Mouse (Mus musculus) brain, embryonic 14.5 days (tissue): ENCODE data around the gene Dexi. TPM values are rescaled to one million over a fixed set of nuclear protein-coding genes. Genes with fewer than 3 reads are reported as not detected.

Source experiments
- DNase-seq: peaks from one replicate; pipeline ENCODE4 v3.0.0-alpha.2; 2011; ENCODE audit warnings: low read depth
- CTCF ChIP-seq: fragments of 200-500 bp; IDR thresholded peaks from 2 replicates; pipeline ENCODE4 v1.5.1; 2012; ENCODE audit warnings: inconsistent platforms, mild to moderate bottlenecking, moderate library complexity, borderline replicate concordance; ENCODE audit not compliant: insufficient read depth, insufficient read length; ENCODE audit errors: extremely low read depth
- POLR2A ChIP-seq: fragments of 200-500 bp; IDR thresholded peaks from 2 replicates; pipeline ENCODE4 v1.6.1; 2012; ENCODE audit warnings: mild to moderate bottlenecking, inconsistent platforms, borderline replicate concordance; ENCODE audit not compliant: poor library complexity, insufficient read depth, insufficient read length, severe bottlenecking; ENCODE audit errors: extremely low read depth
- polyA plus RNA-seq: library from polyadenylated mRNA; depleted of rRNA; stranded (reverse); fragments of >200 nt; gene quantifications from 2 replicates; pipeline ENCODE4 v1.2.3, GENCODE M21; 2012

Gene Dexi
- polyA plus RNA-seq, 1 experiment, result 36.2 TPM

GRCm38 (mm10) chr16:10540763-10541597 is 1.9 kb downstream of the Dexi start:
- DNase-seq, result peak; percentile 8
- TF ChIP-seq CTCF, result no peak
- no peak for TF ChIP-seq POLR2A

GRCm38 (mm10) chr16:10536961-10537360 is 5.9 kb downstream of the Dexi start:
- no peak for TF ChIP-seq CTCF
- DNase-seq, result no peak

DNA sequence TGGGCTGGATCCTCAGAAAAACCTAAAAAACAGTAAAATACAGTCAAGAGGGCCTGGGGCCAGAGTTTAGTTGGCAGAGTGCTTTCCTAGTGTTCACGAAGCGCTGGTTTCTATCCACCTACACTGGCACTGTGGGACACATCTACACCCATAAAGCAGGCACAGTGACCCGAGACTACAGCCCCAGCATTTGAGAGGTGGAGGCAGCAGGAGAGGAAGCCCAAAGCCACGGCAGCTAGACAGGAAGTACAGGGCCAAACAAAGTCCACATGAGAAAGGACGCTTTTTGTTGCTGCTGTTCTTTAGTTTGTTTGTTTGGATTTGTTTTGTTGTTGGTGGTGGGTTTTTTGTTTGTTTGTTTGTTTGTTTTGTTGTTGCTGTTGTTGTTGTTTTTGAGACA is 6.5 kb downstream of the Dexi start:
- no peak for TF ChIP-seq CTCF
- TF ChIP-seq POLR2A, result no peak
- no peak for DNase-seq

DNA sequence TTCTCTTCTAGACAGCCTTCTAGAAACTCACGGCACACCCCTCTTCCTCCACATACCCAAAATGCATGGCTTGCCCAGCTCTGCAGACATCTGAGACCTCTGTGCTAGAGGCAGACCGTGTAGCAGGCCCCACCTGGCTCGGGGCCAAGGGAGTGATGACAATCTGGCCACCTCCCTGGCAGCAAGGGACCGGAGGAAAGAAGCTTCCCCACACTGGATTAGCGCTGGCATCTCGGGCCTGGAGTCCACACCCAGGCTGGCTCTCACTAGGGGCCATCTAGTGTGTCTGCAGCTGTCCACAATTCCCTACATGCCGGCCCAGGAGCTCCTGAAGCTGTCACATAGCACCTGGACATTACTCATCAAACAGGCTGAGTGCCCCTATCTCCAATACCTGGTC is 8.3 kb downstream of the Dexi start:
- TF ChIP-seq CTCF, result no peak
- TF ChIP-seq POLR2A, result no peak
- peak; percentile 32 for DNase-seq

GRCm38 (mm10) chr16:10533781-10534180 is 9.1 kb downstream of the Dexi start:
- TF ChIP-seq CTCF, result no peak
- TF ChIP-seq POLR2A, result no peak

DNA sequence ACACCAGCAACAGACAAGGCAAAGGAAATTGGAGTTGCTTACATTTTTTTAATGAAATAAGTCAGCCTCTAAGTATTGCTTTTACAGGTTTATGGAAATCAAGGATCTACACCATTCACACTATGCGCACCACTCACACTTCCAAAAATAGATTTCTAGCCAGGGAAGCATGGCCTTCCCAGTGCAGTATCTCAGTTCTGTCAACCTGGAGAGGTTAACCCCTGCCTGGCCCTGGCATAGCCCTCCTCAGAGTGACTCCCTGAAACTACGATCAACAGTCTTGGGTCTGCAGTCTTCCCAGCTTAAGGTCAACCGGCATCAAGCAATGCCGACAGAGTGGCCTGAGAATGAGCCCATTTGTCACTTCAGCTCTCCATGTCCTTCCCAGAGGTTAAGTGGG is 12.7 kb downstream of the Dexi start:
- DNase-seq, result no peak
- no peak for TF ChIP-seq POLR2A
- no peak for TF ChIP-seq CTCF

More at GRCm38 (mm10) chr16:10533781-10534180, 9.1 kb downstream of the Dexi start:
- DNase-seq, result no peak

GRCm38 (mm10) chr16:10528382-10528781 is 14.5 kb downstream of the Dexi start:
- TF ChIP-seq CTCF (no peak), POLR2A (no peak)

DNA sequence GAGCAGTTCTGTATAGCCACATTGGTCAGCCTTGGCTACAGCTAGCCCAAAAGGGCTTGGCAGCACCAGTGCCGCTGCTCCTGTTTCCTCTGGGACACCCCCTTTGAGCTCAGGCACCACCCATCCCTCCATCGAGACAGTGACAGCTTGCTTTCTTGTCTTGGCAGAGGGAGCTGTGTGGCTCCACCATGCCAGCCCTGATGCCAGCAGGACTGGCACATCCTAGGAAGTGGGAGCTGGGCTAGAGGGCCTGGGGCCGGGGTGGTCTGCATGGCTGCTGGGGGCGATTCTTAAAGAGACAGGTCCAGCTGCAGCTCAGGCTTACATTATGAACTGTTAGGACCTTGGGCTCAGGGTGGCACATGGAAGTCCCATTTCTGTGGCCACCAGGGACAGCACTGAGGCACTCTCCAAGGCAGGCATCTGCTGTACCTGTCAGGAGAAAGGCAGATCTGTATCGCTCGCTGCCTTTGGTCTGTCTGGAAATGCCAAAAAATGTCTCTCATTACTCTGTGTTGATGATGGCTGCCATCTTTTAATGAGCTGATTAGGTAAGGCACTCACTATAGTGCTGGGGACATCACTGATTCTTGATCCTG is 15.7 kb downstream of the Dexi start:
- peak; percentile 57 for DNase-seq

More at GRCm38 (mm10) chr16:10528382-10528781, 14.5 kb downstream of the Dexi start:
- DNase-seq, result no peak

DNA sequence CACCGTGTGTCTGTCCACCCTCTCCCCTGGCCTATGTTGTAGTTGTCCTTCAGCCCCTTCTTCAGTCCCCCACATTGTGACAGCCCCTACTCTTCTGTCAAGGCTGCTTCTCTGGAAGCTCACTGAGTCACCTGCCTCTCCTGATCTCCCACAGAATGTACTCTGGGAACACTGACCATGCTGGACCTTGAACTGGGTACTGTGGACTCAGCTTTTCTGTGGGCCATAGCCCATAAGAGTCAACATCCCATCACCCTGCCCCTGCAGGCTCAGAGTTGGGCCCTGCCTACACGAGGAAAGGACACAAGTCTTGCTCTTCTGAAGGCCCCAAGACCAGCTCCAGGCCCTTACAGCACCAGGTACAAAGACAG is 17.3 kb downstream of the Dexi start:
- no peak for DNase-seq
- TF ChIP-seq POLR2A, result no peak
- no peak for TF ChIP-seq CTCF

More for the DNA sequence above, 15.7 kb downstream of the Dexi start:
- TF ChIP-seq CTCF, result no peak
- TF ChIP-seq POLR2A, result no peak

GRCm38 (mm10) chr16:10524866-10525609 is 17.8 kb downstream of the Dexi start:
- TF ChIP-seq CTCF, result no peak
- TF ChIP-seq POLR2A, result no peak
- no peak for DNase-seq

DNA sequence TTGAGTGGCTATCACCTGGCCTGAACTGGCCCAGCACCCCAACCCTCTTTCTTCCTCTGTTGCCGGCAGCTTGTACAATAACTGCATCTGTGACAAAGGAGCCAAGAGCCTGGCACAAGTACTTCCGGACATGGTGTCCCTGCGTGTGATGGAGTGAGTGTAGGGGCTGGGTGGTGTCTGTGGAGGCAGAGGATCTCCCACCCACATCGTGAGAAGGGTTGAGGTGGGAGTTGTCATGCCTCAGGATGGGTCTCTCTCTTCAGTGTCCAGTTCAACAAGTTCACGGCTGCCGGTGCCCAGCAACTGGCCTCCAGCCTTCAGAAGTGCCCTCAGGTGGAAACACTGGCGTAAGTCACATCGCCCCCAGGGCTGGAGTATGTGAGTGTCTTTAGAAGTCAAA is 19.2 kb downstream of the Dexi start:
- no peak for TF ChIP-seq CTCF
- no peak for TF ChIP-seq POLR2A
- DNase-seq, result no peak
